Mouse (Mus musculus) C2C12 (cell line): ENCODE measurements around the gene Ntf3.

ENCODE experiments used
- CTCF ChIP-seq: IDR thresholded peaks from one replicate; pipeline ENCODE4 v1.5.1; 2011; ENCODE audit not compliant: control insufficient read depth, insufficient read depth, insufficient read length
- MAX ChIP-seq: IDR thresholded peaks from one replicate; pipeline ENCODE4 v1.6.1; 2011; ENCODE audit warnings: mild to moderate bottlenecking, control low read depth

GRCm38 (mm10) chr6:126088489-126089265 is 78.0 kb downstream of the Ntf3 start:
- TF ChIP-seq CTCF: no peak
- no peak for TF ChIP-seq MAX
